Mouse (Mus musculus) spleen, adult 2 months (tissue): Measurements from ENCODE around the gene Sf1. TPM values are rescaled to one million over a fixed set of nuclear protein-coding genes. Genes with fewer than 3 reads are reported as not detected.

Experiments
- DNase-seq, 2 experiments: peaks; one replicate each; pipeline versions ENCODE4 v3.0.0 to v3.0.0-alpha.2; 2012 to 2021; ENCODE audit warnings: low spot score in 2 of 2, low read depth in 1 of 2
- H3K27ac ChIP-seq: fragments of 200-500 bp; 2 replicates; pipeline ENCODE4 v1.5.1; 2012; ENCODE audit warnings: low read length, inconsistent platforms; ENCODE audit not compliant: insufficient read depth
- H3K27me3 ChIP-seq: fragments of 200-500 bp; 2 replicates; pipeline ENCODE4 v1.6.1; 2012; ENCODE audit warnings: mild to moderate bottlenecking, moderate library complexity, low read length, inconsistent platforms; ENCODE audit not compliant: control insufficient read depth, insufficient read depth
- H3K36me3 ChIP-seq: fragments of 200-500 bp; 2 replicates; pipeline ENCODE4 v1.6.1; 2012; ENCODE audit warnings: mild to moderate bottlenecking, low read length, inconsistent platforms; ENCODE audit not compliant: control insufficient read depth, insufficient read depth
- H3K4me1 ChIP-seq: fragments of 200-500 bp; 2 replicates; pipeline ENCODE4 v1.6.1; 2011; ENCODE audit warnings: inconsistent platforms; ENCODE audit not compliant: control insufficient read depth, insufficient read depth, insufficient read length
- H3K4me3 ChIP-seq: fragments of 200-500 bp; 2 replicates; pipeline ENCODE4 v1.5.1; 2011; ENCODE audit warnings: mild to moderate bottlenecking, inconsistent platforms; ENCODE audit not compliant: insufficient read depth, insufficient read length; ENCODE audit errors: extremely low read depth
- CTCF ChIP-seq: fragments of 200-500 bp; IDR thresholded peaks from 2 replicates; pipeline ENCODE4 v1.5.1; 2011; ENCODE audit warnings: mild to moderate bottlenecking, inconsistent platforms; ENCODE audit not compliant: insufficient read depth, insufficient read length, insufficient replicate concordance; ENCODE audit errors: extremely low read depth
- POLR2A ChIP-seq: fragments of 200-500 bp; IDR thresholded peaks from 2 replicates; pipeline ENCODE4 v1.6.1; 2011; ENCODE audit warnings: low read depth, low read length, inconsistent platforms
- WGBS: fragments of 180-500 bp; shearing (Covaris S2); methylation state at CpG from one replicate; pipeline ENCODE4 v1.1.7; 2018; 5-methylcytosine and 5-hydroxymethylcytosine counted together
- polyA plus RNA-seq: library from polyadenylated mRNA; depleted of rRNA; stranded (reverse); fragments of >200 nt; gene quantifications from 2 replicates; pipeline ENCODE4 v1.2.3, GENCODE M21; 2012

Sf1 gene
- polyA plus RNA-seq, 1 experiment, result 177 TPM

GRCm38 (mm10) chr19:6336920-6337319, 26.6 kb upstream of the Sf1 start:
- Histone ChIP-seq H3K27me3 (no peaks in the 10 kb centered on the region), H3K36me3 (peaks cover 6% of the 10 kb centered on the region), H3K4me1 (peaks cover 19% of the 10 kb centered on the region; the same call in 1 of the 2 replicates), H3K4me3 (no peak overlapping the region), H3K27ac (no peak overlapping the region)
- 96% methylated on average over 10 of the region's 10 CpGs for WGBS
- DNase-seq, result no peak
- TF ChIP-seq POLR2A, result no peak
- TF ChIP-seq CTCF, result no peak

DNA sequence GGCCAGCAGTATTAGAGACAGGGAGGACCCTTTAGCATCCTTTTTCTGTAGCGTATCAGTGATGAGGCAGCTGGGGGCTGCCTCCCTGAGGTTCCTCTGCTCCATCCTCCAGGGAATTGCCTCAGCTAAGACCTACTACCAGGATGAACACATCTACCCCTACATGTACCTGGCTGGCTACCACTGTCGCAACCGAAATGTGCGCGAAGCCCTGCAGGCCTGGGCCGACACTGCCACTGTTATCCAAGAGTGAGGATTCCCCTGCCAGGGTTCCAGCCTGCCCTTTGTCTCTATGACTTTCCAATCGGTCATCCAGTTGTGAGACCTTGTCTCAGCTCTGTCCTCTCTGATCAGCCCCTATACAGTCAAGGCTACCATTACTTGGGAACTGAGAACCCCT, 25.3 kb upstream of the Sf1 start:
- no peaks in the 10 kb centered on the region for H3K27me3 ChIP-seq
- H3K27ac ChIP-seq, result no peak overlapping the region
- H3K4me3 ChIP-seq, result no peak overlapping the region
- H3K36me3 ChIP-seq, result peaks cover 7% of the 10 kb centered on the region
- DNase-seq, result no peak
- WGBS, result 92% methylated on average over 7 of the region's 7 CpGs
- peaks cover 29% of the 10 kb centered on the region; the same call in 1 of the 2 replicates for H3K4me1 ChIP-seq
- TF ChIP-seq POLR2A (no peak), CTCF (no peak)

GRCm38 (mm10) chr19:6338716-6339115, 24.8 kb upstream of the Sf1 start:
- Histone ChIP-seq H3K36me3 (peaks cover 12% of the 10 kb centered on the region), H3K27me3 (no peaks in the 10 kb centered on the region), H3K4me3 (no peak overlapping the region), H3K27ac (no peak overlapping the region), H3K4me1 (peaks cover 32% of the 10 kb centered on the region; the same call in 1 of the 2 replicates)
- 95% methylated on average over 11 of the region's 11 CpGs for WGBS
- TF ChIP-seq CTCF (no peak), POLR2A (no peak)
- no peak for DNase-seq

- WGBS, result 90% methylated on average over 6 of the region's 6 CpGs
- H3K4me1 ChIP-seq, result peaks cover 32% of the 10 kb centered on the region; the same call in 1 of the 2 replicates
- no peak for DNase-seq
- peaks cover 16% of the 10 kb centered on the region for H3K36me3 ChIP-seq
- no peaks in the 10 kb centered on the region for H3K27me3 ChIP-seq
- H3K4me3 ChIP-seq, result no peak overlapping the region
- TF ChIP-seq POLR2A, result no peak
- TF ChIP-seq CTCF, result no peak
- 0 out of 2 replicates have a peak overlapping the region, but pooled peaks have one; percentile 92 for H3K27ac ChIP-seq
Measured at GRCm38 (mm10) chr19:6339191-6339590, 24.3 kb upstream of the Sf1 start.

- peaks cover 28% of the 10 kb centered on the region; the same call in 1 of the 2 replicates for H3K4me1 ChIP-seq
Measured at GRCm38 (mm10) chr19:6339890-6340504, 23.5 kb upstream of the Sf1 start.

GRCm38 (mm10) chr19:6340524-6341452, 22.7 kb upstream of the Sf1 start, which contains the start of gene Map4k2:
Map4k2 (plus strand) TSS chr19:6341135.
- TF ChIP-seq POLR2A, result no peak
- TF ChIP-seq CTCF, result no peak
- 2% methylated on average over 72 of the region's 72 CpGs for WGBS
- peaks cover 32% of the 10 kb centered on the region for H3K36me3 ChIP-seq
- peak; percentile 82 to 90 for DNase-seq
- H3K4me3 ChIP-seq, result peak within 1 kb of the TSS; percentile 94
- peak within 1 kb of the TSS; percentile 93 for H3K27ac ChIP-seq
- H3K4me1 ChIP-seq, result peaks cover 26% of the 10 kb centered on the region; the same call in 1 of the 2 replicates
- H3K27me3 ChIP-seq, result no peaks in the 10 kb centered on the region

More at GRCm38 (mm10) chr19:6339890-6340504, 23.5 kb upstream of the Sf1 start:
- Histone ChIP-seq H3K4me3 (peak overlapping the region; percentile 41), H3K27me3 (no peaks in the 10 kb centered on the region), H3K27ac (peak overlapping the region; percentile 92), H3K36me3 (peaks cover 24% of the 10 kb centered on the region)
- no peak for TF ChIP-seq POLR2A
- peak; percentile 47; the same call in 1 of the 2 replicates for TF ChIP-seq CTCF
- 18% methylated on average over 15 of the region's 15 CpGs for WGBS
- peak; percentile 73 to 82 for DNase-seq
